Mouse (Mus musculus): Measurements from ENCODE around the gene Stab2. TPM values are rescaled to one million over a fixed set of nuclear protein-coding genes. Genes with fewer than 3 reads are reported as not detected.

Stab2 gene
- total and polyA plus RNA-seq, 3 experiments = 0.09 TPM; not detected in 2

DNA sequence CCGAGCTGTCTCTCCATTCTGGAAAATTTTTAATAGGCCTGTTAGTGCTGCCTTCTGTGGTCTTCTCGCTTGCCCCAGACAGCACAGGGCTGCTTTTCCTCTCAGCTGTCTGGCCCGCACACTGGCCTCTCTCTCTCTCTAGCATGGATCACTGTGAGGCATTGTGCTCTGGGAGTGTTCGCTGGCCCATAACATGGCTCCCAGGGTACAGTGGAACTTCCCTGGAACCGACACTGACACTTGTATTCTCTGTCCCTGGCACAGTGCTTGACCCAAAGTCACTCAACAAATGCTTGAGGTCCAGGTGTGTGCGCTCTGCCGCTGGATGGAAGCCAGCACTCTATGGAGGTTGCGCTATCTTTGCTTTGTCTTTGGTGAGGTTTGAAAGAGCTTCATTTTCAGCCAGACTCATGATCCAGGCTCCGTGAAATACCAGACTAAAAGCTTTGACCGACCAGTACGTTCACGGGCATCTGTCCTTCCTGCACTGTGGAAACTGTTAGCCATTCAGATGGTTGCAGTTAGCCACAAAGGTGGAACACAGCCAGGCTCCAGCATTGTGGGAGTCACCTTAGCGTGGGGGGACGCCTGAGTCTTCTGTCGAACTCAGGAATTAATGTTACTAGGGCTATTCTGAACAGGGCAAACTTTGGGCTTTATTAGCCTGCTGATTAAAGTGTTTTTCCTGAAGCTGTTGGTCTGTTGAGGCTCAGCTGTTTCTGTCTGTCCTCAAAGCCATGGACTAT, 199.6 kb downstream of the Stab2 start:
- in situ Hi-C loops (cut with MboI; ENCODE audit: low pct_ligation_motif_present, low pct_unique_long_range_greater_than_20kb, low sequenced_read_pairs) (no loop called here), dilution Hi-C loops (cut with MboI; ENCODE audit: extremely low pct_ligation_motif_present, extremely low pct_unique_long_range_greater_than_20kb, low sequenced_read_pairs) (no loop called here)
- no peaks in the 10 kb centered on the region for H3K27me3 ChIP-seq (replicated peaks)
- no peak for DNase-seq (ENCODE audit: extremely low read depth)
- H3K4me1 ChIP-seq (ENCODE audit: control insufficient read depth in 1 of 2, insufficient read depth in 2 of 2) = peaks cover 0 to 17% of the 10 kb centered on the region in 2 experiments; a peak in 2 of 4 replicates
- H3K9me3 ChIP-seq (replicated peaks; ENCODE audit: low read length) = no peaks in the 10 kb centered on the region
- H3K79me2 ChIP-seq (replicated peaks; ENCODE audit: control insufficient read depth, extremely low read depth, insufficient read depth, poor library complexity, severe bottlenecking) = 0 out of 2 replicates have a peak, but pooled peaks cover 2% of the 10 kb centered on the region
- H3K9ac ChIP-seq (ENCODE audit: insufficient read depth, low read depth) = no peak overlapping the region
- no peak overlapping the region for H3K4me2 ChIP-seq (ENCODE audit: insufficient read depth, low read depth, poor library complexity, severe bottlenecking)
- no peak overlapping the region for H3K4me3 ChIP-seq (replicated peaks in 1 of 3; ENCODE audit: low read depth in 2 of 3, low read length in 2 of 3, poor library complexity in 1 of 3)
- H3K36me3 ChIP-seq (replicated peaks in 1 of 2; ENCODE audit: control insufficient read depth in 1 of 2, insufficient read depth in 1 of 2, low read length in 1 of 2) = peaks cover 20 to 87% of the 10 kb centered on the region in 2 experiments
- no peak overlapping the region for H3K27ac ChIP-seq (ENCODE audit: insufficient read depth, low read depth)
- no peak for TF ChIP-seq PAX5 (IDR thresholded peaks at IDR 0.05; ENCODE audit: low read length)
- no peak for TF ChIP-seq ZKSCAN1 (IDR thresholded peaks at IDR 0.05; ENCODE audit: borderline replicate concordance, low read depth, low read length)
- TF ChIP-seq RCOR1 (conservative IDR thresholded peaks at IDR 0.05; ENCODE audit: low read depth, low read length) = no peak
- no peak for TF ChIP-seq UBTF (IDR thresholded peaks at IDR 0.05; ENCODE audit: low read depth, low read length)
- no peak for TF ChIP-seq HCFC1 (IDR thresholded peaks at IDR 0.05; ENCODE audit: low read depth, low read length)
- no peak for TF ChIP-seq POLR2AphosphoS2 (IDR thresholded peaks at IDR 0.05; ENCODE audit: low read depth, low read length)
- no peak for TF ChIP-seq MXI1 (IDR thresholded peaks at IDR 0.05; ENCODE audit: low read depth, low read length)
- TF ChIP-seq RAD21 (IDR thresholded peaks at IDR 0.05; ENCODE audit: low read depth, low read length) = no peak
- no peak for TF ChIP-seq MYC (IDR thresholded peaks at IDR 0.05; ENCODE audit: low read depth, low read length)
- no peak for TF ChIP-seq JUN (IDR thresholded peaks at IDR 0.05; ENCODE audit: insufficient read depth, low read depth, low read length)
- no peak for TF ChIP-seq IRF4 (IDR thresholded peaks at IDR 0.05; ENCODE audit: low read depth, low read length)
- TF ChIP-seq ZNF384 (IDR thresholded peaks at IDR 0.05; ENCODE audit: low read depth, low read length) = no peak
- no peak for TF ChIP-seq E2F4 (IDR thresholded peaks at IDR 0.05; ENCODE audit: insufficient replicate concordance, low read depth, low read length)
- no peak for TF ChIP-seq EP300 (IDR thresholded peaks at IDR 0.05; ENCODE audit: low read length)

DNA sequence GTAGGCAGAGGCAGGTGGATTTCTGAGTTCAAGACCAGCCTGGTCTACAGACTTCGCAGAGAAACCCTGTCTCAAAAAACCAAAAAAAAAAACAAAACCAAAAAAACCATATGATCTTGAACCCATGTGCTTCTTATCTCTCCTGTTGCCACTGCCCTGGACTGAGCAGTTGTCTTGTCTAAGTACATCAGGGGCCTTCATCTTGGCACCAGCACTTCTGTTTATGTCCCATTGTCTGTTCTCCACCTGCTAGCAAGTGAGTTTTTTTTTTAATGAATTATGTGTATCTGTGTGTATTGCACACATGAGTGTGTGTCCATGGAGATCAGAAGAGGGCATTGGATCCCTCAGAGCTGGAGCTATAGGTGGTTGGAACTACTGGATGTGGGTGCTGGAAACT, 200.5 kb downstream of the Stab2 start:
- H3K4me2 ChIP-seq (ENCODE audit: insufficient read depth, low read depth, poor library complexity, severe bottlenecking) = no peak overlapping the region
- DNase-seq (ENCODE audit: extremely low read depth) = no peak
- no peak overlapping the region for H3K27ac ChIP-seq (ENCODE audit: insufficient read depth, low read depth)
- H3K79me2 ChIP-seq (replicated peaks; ENCODE audit: control insufficient read depth, extremely low read depth, insufficient read depth, poor library complexity, severe bottlenecking) = 0 out of 2 replicates have a peak, but pooled peaks cover 2% of the 10 kb centered on the region
- no peaks in the 10 kb centered on the region for H3K9me3 ChIP-seq (replicated peaks; ENCODE audit: low read length)
- H3K4me1 ChIP-seq (ENCODE audit: control insufficient read depth in 1 of 2, insufficient read depth in 2 of 2) = peaks cover 0 to 17% of the 10 kb centered on the region in 2 experiments; a peak in 2 of 4 replicates
- dilution Hi-C loops (cut with MboI; ENCODE audit: extremely low pct_ligation_motif_present, extremely low pct_unique_long_range_greater_than_20kb, low sequenced_read_pairs) = no loop called here
- in situ Hi-C loops (cut with MboI; ENCODE audit: low pct_ligation_motif_present, low pct_unique_long_range_greater_than_20kb, low sequenced_read_pairs) = no loop called here
- H3K36me3 ChIP-seq (replicated peaks in 1 of 2; ENCODE audit: control insufficient read depth in 1 of 2, insufficient read depth in 1 of 2, low read length in 1 of 2) = peaks cover 16 to 79% of the 10 kb centered on the region in 2 experiments
- no peak overlapping the region for H3K4me3 ChIP-seq (replicated peaks in 1 of 3; ENCODE audit: low read depth in 2 of 3, low read length in 2 of 3, poor library complexity in 1 of 3)
- H3K27me3 ChIP-seq (replicated peaks) = no peaks in the 10 kb centered on the region
- no peak overlapping the region for H3K9ac ChIP-seq (ENCODE audit: insufficient read depth, low read depth)
- TF ChIP-seq SIN3A (IDR thresholded peaks at IDR 0.05; ENCODE audit: low read length) = no peak
- no peak for TF ChIP-seq KAT2A (IDR thresholded peaks at IDR 0.05; ENCODE audit: insufficient replicate concordance, low read length)
- no peak for TF ChIP-seq JUN (IDR thresholded peaks at IDR 0.05; ENCODE audit: insufficient read depth, low read depth, low read length)
- no peak for TF ChIP-seq RAD21 (IDR thresholded peaks at IDR 0.05; ENCODE audit: low read depth, low read length)
- no peak for TF ChIP-seq MEF2A (IDR thresholded peaks at IDR 0.05; ENCODE audit: borderline replicate concordance, low read depth, low read length)
- TF ChIP-seq E2F4 (IDR thresholded peaks at IDR 0.05; ENCODE audit: insufficient replicate concordance, low read depth, low read length) = no peak
- no peak for TF ChIP-seq CHD2 (IDR thresholded peaks at IDR 0.05; ENCODE audit: low read length)
- TF ChIP-seq RCOR1 (conservative IDR thresholded peaks at IDR 0.05; ENCODE audit: low read depth, low read length) = no peak
- no peak for TF ChIP-seq EP300 (IDR thresholded peaks at IDR 0.05; ENCODE audit: low read length)
- no peak for TF ChIP-seq UBTF (IDR thresholded peaks at IDR 0.05; ENCODE audit: low read depth, low read length)
- no peak for TF ChIP-seq ZNF384 (IDR thresholded peaks at IDR 0.05; ENCODE audit: low read depth, low read length)
- TF ChIP-seq TCF12 (IDR thresholded peaks at IDR 0.05; ENCODE audit: low read depth, low read length) = no peak
- no peak for TF ChIP-seq ZMIZ1 (IDR thresholded peaks at IDR 0.05; ENCODE audit: low read depth, low read length)
- no peak for TF ChIP-seq MAZ (IDR thresholded peaks at IDR 0.05; ENCODE audit: low read depth, low read length)
- no peak for TF ChIP-seq NRF1 (IDR thresholded peaks at IDR 0.05; ENCODE audit: low read depth, low read length)
- no peak for TF ChIP-seq USF2 (conservative IDR thresholded peaks at IDR 0.05; ENCODE audit: low read depth, low read length)
- no peak for TF ChIP-seq BHLHE40 (IDR thresholded peaks at IDR 0.05; ENCODE audit: low read depth, low read length)
- no peak for TF ChIP-seq MAFK (IDR thresholded peaks at IDR 0.05; ENCODE audit: insufficient replicate concordance, low read length)
